Mouse (Mus musculus) myocyte (in vitro differentiated cells): ENCODE results near the gene Rab3il1. TPM values are rescaled to one million over a fixed set of nuclear protein-coding genes. Genes with fewer than 3 reads are reported as not detected.

Experiments used
- H3K27me3 ChIP-seq: one replicate; pipeline ENCODE4 v1.6.1; 2011; ENCODE audit not compliant: control insufficient read depth, insufficient read depth, insufficient read length
- H3K36me3 ChIP-seq: one replicate; pipeline ENCODE4 v1.6.1; 2011; ENCODE audit not compliant: control insufficient read depth, insufficient read depth
- H3K4me2 ChIP-seq: one replicate; pipeline ENCODE4 v1.6.1; 2011; ENCODE audit warnings: low read depth, control low read depth
- H3K4me3 ChIP-seq: one replicate; pipeline ENCODE4 v1.5.1; 2011; ENCODE audit warnings: mild to moderate bottlenecking, control low read depth, moderate library complexity
- H3K79me2 ChIP-seq: one replicate; pipeline ENCODE4 v1.6.1; 2011; ENCODE audit not compliant: control insufficient read depth, insufficient read depth
- H3ac ChIP-seq: one replicate; pipeline ENCODE4 v1.6.1; 2011; ENCODE audit not compliant: control insufficient read depth, insufficient read length
- CEBPB ChIP-seq: IDR thresholded peaks from 2 replicates; pipeline ENCODE4 v1.6.1; 2011; ENCODE audit warnings: mild to moderate bottlenecking, moderate library complexity; ENCODE audit not compliant: poor library complexity, insufficient read depth, severe bottlenecking
- E2F4 ChIP-seq: IDR thresholded peaks from one replicate; pipeline ENCODE4 v1.6.1; 2011; ENCODE audit warnings: mild to moderate bottlenecking, control low read depth, moderate library complexity; ENCODE audit not compliant: insufficient read depth
- MYOD1 ChIP-seq, 3 experiments: IDR thresholded peaks; one replicate each; pipeline ENCODE4 v1.6.1; 2011; ENCODE audit warnings: control low read depth in 2 of 3, low read depth in 2 of 3, mild to moderate bottlenecking in 2 of 3, moderate library complexity in 1 of 3; ENCODE audit not compliant: insufficient read length in 2 of 3, control insufficient read depth in 1 of 3
- MYOG ChIP-seq, 3 experiments: IDR thresholded peaks; one replicate each; pipeline ENCODE4 v1.6.1; 2011; ENCODE audit warnings: control low read depth in 2 of 3, low read depth in 2 of 3, mild to moderate bottlenecking in 2 of 3; ENCODE audit not compliant: insufficient read length in 2 of 3, control insufficient read depth in 1 of 3, insufficient read depth in 1 of 3
- POLR2A ChIP-seq: IDR thresholded peaks from one replicate; pipeline ENCODE4 v1.6.1; 2011; ENCODE audit warnings: low read depth, mild to moderate bottlenecking, control low read depth, moderate library complexity; ENCODE audit not compliant: insufficient read length
- POLR2AphosphoS2 ChIP-seq: IDR thresholded peaks from one replicate; pipeline ENCODE4 v1.6.1; 2011; ENCODE audit warnings: low read depth, control low read depth; ENCODE audit not compliant: insufficient read length
- REST ChIP-seq: IDR thresholded peaks from one replicate; pipeline ENCODE4 v1.6.1; 2011; ENCODE audit warnings: mild to moderate bottlenecking, control low read depth, moderate library complexity; ENCODE audit not compliant: insufficient read depth, insufficient read length
- SRF ChIP-seq: IDR thresholded peaks from one replicate; pipeline ENCODE4 v1.6.1; 2011; ENCODE audit warnings: low read depth; ENCODE audit not compliant: control insufficient read depth, insufficient read length
- TCF12 ChIP-seq: IDR thresholded peaks from one replicate; pipeline ENCODE4 v1.6.1; 2011; ENCODE audit warnings: mild to moderate bottlenecking, control low read depth; ENCODE audit not compliant: poor library complexity, insufficient read depth, severe bottlenecking
- TCF3 ChIP-seq: IDR thresholded peaks from one replicate; pipeline ENCODE4 v1.6.1; 2011; ENCODE audit warnings: low read depth, control low read depth; ENCODE audit not compliant: insufficient read length
- USF1 ChIP-seq: IDR thresholded peaks from one replicate; pipeline ENCODE4 v1.6.1; 2011; ENCODE audit warnings: low read depth, mild to moderate bottlenecking, control low read depth, moderate library complexity
- polyA plus RNA-seq: library from polyadenylated mRNA; unstranded; fragments of >200 nt; fragmentation: generic; extraction: Trizol; gene quantifications from one replicate; pipeline ENCODE4 v1.2.1, GENCODE M21; 2012; ENCODE audit warnings: missing spikeins

The Rab3il1 gene
- polyA plus RNA-seq, 1 experiment = 15.2 TPM

- TF ChIP-seq USF1 (no peak), CEBPB (no peak), POLR2AphosphoS2 (no peak)
- Histone ChIP-seq H3K79me2 (no peaks in the 10 kb centered on the region), H3K4me2 (no peak overlapping the region), H3K4me3 (no peak overlapping the region), H3K36me3 (peaks cover under 1% of the 10 kb centered on the region), H3ac (no peak overlapping the region), H3K27me3 (no peaks in the 10 kb centered on the region)
Observed at GRCm38 (mm10) chr19:9991304-9991703, 10.2 kb upstream of the Rab3il1 start.

GRCm38 (mm10) chr19:9992011-9992958, 9.2 kb upstream of the Rab3il1 start:
- TF ChIP-seq REST = no peak
- TF ChIP-seq POLR2A = no peak
- no peak for TF ChIP-seq E2F4
- TF ChIP-seq TCF12 = no peak
- no peak for TF ChIP-seq POLR2AphosphoS2
- Histone ChIP-seq H3K36me3 (no peaks in the 10 kb centered on the region), H3K4me2 (no peak overlapping the region), H3K27me3 (no peaks in the 10 kb centered on the region), H3K4me3 (no peak overlapping the region), H3ac (no peak overlapping the region), H3K79me2 (no peaks in the 10 kb centered on the region)

GRCm38 (mm10) chr19:9993036-9993656, 8.3 kb upstream of the Rab3il1 start:
- Histone ChIP-seq H3K36me3 (no peaks in the 10 kb centered on the region), H3K4me3 (no peak overlapping the region), H3K27me3 (no peaks in the 10 kb centered on the region), H3ac (no peak overlapping the region), H3K79me2 (no peaks in the 10 kb centered on the region), H3K4me2 (peak overlapping the region; percentile 31)
- TF ChIP-seq REST = no peak
- peak in 2 of 3 experiments; percentile 56 to 73 for TF ChIP-seq MYOG (IDR thresholded peaks at IDR 0.05; ENCODE audit: control insufficient read depth in 1 of 3, insufficient read depth in 1 of 3, insufficient read length in 2 of 3, low read depth in 2 of 3)
- no peak for TF ChIP-seq E2F4
- no peak for TF ChIP-seq TCF12
- peak; percentile 34 to 77 (median 61) for TF ChIP-seq MYOD1 (IDR thresholded peaks at IDR 0.05; ENCODE audit: control insufficient read depth in 1 of 3, insufficient read length in 2 of 3, low read depth in 2 of 3)
- TF ChIP-seq SRF = no peak
- no peak for TF ChIP-seq POLR2AphosphoS2
- peak; percentile 21 for TF ChIP-seq POLR2A

GRCm38 (mm10) chr19:9997204-9998062, 4.0 kb upstream of the Rab3il1 start:
- Histone ChIP-seq H3K4me2 (peak overlapping the region; percentile 27), H3K4me3 (no peak overlapping the region), H3K27me3 (no peaks in the 10 kb centered on the region), H3K79me2 (no peaks in the 10 kb centered on the region), H3K36me3 (no peaks in the 10 kb centered on the region), H3ac (no peak overlapping the region)
- TF ChIP-seq CEBPB (peak; percentile 69), TCF12 (peak; percentile 6), MYOD1 (IDR thresholded peaks at IDR 0.05; ENCODE audit: control insufficient read depth in 1 of 3, insufficient read length in 2 of 3, low read depth in 2 of 3) (peak; percentile 52 to 84 (median 76)), TCF3 (no peak), MYOG (IDR thresholded peaks at IDR 0.05; ENCODE audit: control insufficient read depth in 1 of 3, insufficient read depth in 1 of 3, insufficient read length in 2 of 3, low read depth in 2 of 3) (peak in 2 of 3 experiments; percentile 45 to 67)

- no peaks in the 10 kb centered on the region for H3K36me3 ChIP-seq
- no peaks in the 10 kb centered on the region for H3K27me3 ChIP-seq
- H3K4me3 ChIP-seq = no peak overlapping the region
- TF ChIP-seq SRF (no peak), REST (no peak), E2F4 (no peak)
- no peaks in the 10 kb centered on the region for H3K79me2 ChIP-seq
- H3K4me2 ChIP-seq = no peak overlapping the region
- H3ac ChIP-seq = no peak overlapping the region
Observed at GRCm38 (mm10) chr19:9998063-9998416, 3.4 kb upstream of the Rab3il1 start.
